Mouse (Mus musculus) forebrain, embryonic 13.5 days (tissue): ENCODE data around the gene Gm7073. TPM values are rescaled to one million over a fixed set of nuclear protein-coding genes. Genes with fewer than 3 reads are reported as not detected.

ENCODE experiments used
- ATAC-seq: fragments of 200-750 bp; cut with Nextera tagmentation; 2 replicates; pipeline ENCODE4 v1.8.0; 2017
- H3K27ac ChIP-seq: fragments of 300-500 bp; sonication (generic); 2 replicates; pipeline ENCODE4 v1.5.1; 2015; ENCODE audit warnings: inconsistent platforms, mild to moderate bottlenecking, moderate library complexity
- H3K27me3 ChIP-seq: fragments of 300-500 bp; sonication (generic); 2 replicates; pipeline ENCODE4 v1.6.1; 2015; ENCODE audit warnings: mild to moderate bottlenecking, inconsistent platforms
- H3K36me3 ChIP-seq: fragments of 300-500 bp; sonication (generic); 2 replicates; pipeline ENCODE4 v1.6.1; 2015; ENCODE audit warnings: mild to moderate bottlenecking, inconsistent platforms; ENCODE audit not compliant: poor library complexity, severe bottlenecking
- H3K4me1 ChIP-seq: fragments of 300-500 bp; sonication (generic); 2 replicates; pipeline ENCODE4 v1.6.1; 2015; ENCODE audit warnings: inconsistent platforms
- H3K4me2 ChIP-seq: fragments of 300-500 bp; sonication (generic); 2 replicates; pipeline ENCODE4 v1.6.1; 2015; ENCODE audit warnings: inconsistent platforms, mild to moderate bottlenecking, moderate library complexity
- H3K4me3 ChIP-seq: fragments of 300-500 bp; sonication (generic); 2 replicates; pipeline ENCODE4 v1.5.1; 2015; ENCODE audit warnings: mild to moderate bottlenecking, inconsistent platforms
- H3K9ac ChIP-seq: fragments of 300-500 bp; sonication (generic); 2 replicates; pipeline ENCODE4 v1.6.1; 2015; ENCODE audit warnings: mild to moderate bottlenecking, inconsistent platforms
- H3K9me3 ChIP-seq: fragments of 300-500 bp; sonication (generic); replicated peaks from 2 replicates; pipeline ENCODE4 v1.6.1; 2016; ENCODE audit warnings: inconsistent platforms
- WGBS: fragments of 180-500 bp; shearing (Covaris S2); methylation state at CpG from one replicate; pipeline ENCODE4 v1.1.7; 2015; 5-methylcytosine and 5-hydroxymethylcytosine counted together
- microRNA counts: library from miRNA; unstranded; fragments of <30 nt; microRNA quantifications from one replicate; lab custom pipeline; 2016
- microRNA-seq: library from miRNA; unstranded; fragments of <30 nt; microRNA quantifications from one replicate; pipeline ENCODE4, GENCODE M21; 2016
- polyA plus RNA-seq: library from polyadenylated mRNA; unstranded; fragments of >200 nt; fragmentation: Nextera tagmentation; extraction: Ambion mirVana; gene quantifications from 2 replicates; pipeline ENCODE4 v1.2.1, GENCODE M21; 2015

Gm7073 gene
- polyA plus RNA-seq, 1 experiment from 2014 or later = not detected

GRCm38 (mm10) chrX:60495308-60495707 lies 43.7 kb downstream of the Gm7073 start:
- Histone ChIP-seq H3K4me2 (no peak overlapping the region), H3K9ac (no peak overlapping the region), H3K4me3 (no peak overlapping the region), H3K4me1 (0 out of 2 replicates have a peak, but pooled peaks cover 3% of the 10 kb centered on the region), H3K27ac (no peak overlapping the region), H3K36me3 (no peaks in the 10 kb centered on the region), H3K9me3 (no peaks in the 10 kb centered on the region), H3K27me3 (no peaks in the 10 kb centered on the region)
- ATAC-seq = no peak

DNA sequence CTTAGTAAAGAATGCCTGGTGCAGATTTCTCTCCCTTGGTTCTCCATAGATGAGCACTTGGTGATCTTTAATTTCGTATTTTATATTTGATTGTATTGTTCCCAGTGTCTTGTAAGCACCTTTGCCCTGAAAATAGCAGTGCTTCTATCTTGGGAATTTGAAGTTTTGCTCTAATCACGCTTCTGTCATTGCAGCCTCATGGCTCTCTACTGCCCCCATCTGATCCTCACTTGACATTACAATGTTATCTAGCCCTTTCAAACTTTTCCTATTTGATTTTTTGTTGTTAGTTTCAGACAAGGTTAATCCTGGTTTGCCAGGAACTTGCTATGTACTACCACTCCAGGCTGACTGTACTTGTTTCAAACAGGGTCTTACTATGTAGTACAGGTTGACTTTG lies 75.3 kb downstream of the Gm7073 start:
- H3K9me3 ChIP-seq = no peaks in the 10 kb centered on the region
- no peak for ATAC-seq
- no peaks in the 10 kb centered on the region for H3K36me3 ChIP-seq
- H3K4me1 ChIP-seq = no peaks in the 10 kb centered on the region
- no peak overlapping the region for H3K4me2 ChIP-seq
- H3K9ac ChIP-seq = no peak overlapping the region
- H3K4me3 ChIP-seq = no peak overlapping the region
- H3K27ac ChIP-seq = no peak overlapping the region
- no peaks in the 10 kb centered on the region for H3K27me3 ChIP-seq
- 10% methylated on average over 2 of the region's 2 CpGs for WGBS

GRCm38 (mm10) chrX:60414563-60415111 lies 124.4 kb downstream of the Gm7073 start:
- no peak overlapping the region for H3K27ac ChIP-seq
- no peaks in the 10 kb centered on the region for H3K4me1 ChIP-seq
- peak; percentile 38; the same call in 1 of the 2 replicates for ATAC-seq
- no peak overlapping the region for H3K4me3 ChIP-seq
- no peak overlapping the region for H3K4me2 ChIP-seq
- no peaks in the 10 kb centered on the region for H3K36me3 ChIP-seq
- 21% methylated on average over 4 of the region's 4 CpGs for WGBS
- H3K27me3 ChIP-seq = no peaks in the 10 kb centered on the region
- H3K9ac ChIP-seq = no peak overlapping the region
- no peaks in the 10 kb centered on the region for H3K9me3 ChIP-seq

GRCm38 (mm10) chrX:60405681-60406080 lies 133.4 kb downstream of the Gm7073 start:
- Histone ChIP-seq H3K4me3 (no peak overlapping the region), H3K9ac (no peak overlapping the region), H3K27me3 (no peaks in the 10 kb centered on the region), H3K4me2 (no peak overlapping the region), H3K9me3 (no peaks in the 10 kb centered on the region), H3K36me3 (no peaks in the 10 kb centered on the region), H3K27ac (no peak overlapping the region), H3K4me1 (peaks cover 11% of the 10 kb centered on the region)
- no peak for ATAC-seq
- WGBS = 67% methylated on average over 4 of the region's 4 CpGs

GRCm38 (mm10) chrX:60404668-60405044 lies 134.4 kb downstream of the Gm7073 start:
- H3K27me3 ChIP-seq = no peaks in the 10 kb centered on the region
- H3K27ac ChIP-seq = peak overlapping the region; percentile 93
- H3K4me2 ChIP-seq = peak overlapping the region; percentile 41
- WGBS = 19% methylated on average over 17 of the region's 17 CpGs
- no peaks in the 10 kb centered on the region for H3K9me3 ChIP-seq
- peak overlapping the region; percentile 65 for H3K4me3 ChIP-seq
- no peaks in the 10 kb centered on the region for H3K36me3 ChIP-seq
- peaks cover 11% of the 10 kb centered on the region for H3K4me1 ChIP-seq
- ATAC-seq = peak; percentile 97
- peak overlapping the region; percentile 89 for H3K9ac ChIP-seq

DNA sequence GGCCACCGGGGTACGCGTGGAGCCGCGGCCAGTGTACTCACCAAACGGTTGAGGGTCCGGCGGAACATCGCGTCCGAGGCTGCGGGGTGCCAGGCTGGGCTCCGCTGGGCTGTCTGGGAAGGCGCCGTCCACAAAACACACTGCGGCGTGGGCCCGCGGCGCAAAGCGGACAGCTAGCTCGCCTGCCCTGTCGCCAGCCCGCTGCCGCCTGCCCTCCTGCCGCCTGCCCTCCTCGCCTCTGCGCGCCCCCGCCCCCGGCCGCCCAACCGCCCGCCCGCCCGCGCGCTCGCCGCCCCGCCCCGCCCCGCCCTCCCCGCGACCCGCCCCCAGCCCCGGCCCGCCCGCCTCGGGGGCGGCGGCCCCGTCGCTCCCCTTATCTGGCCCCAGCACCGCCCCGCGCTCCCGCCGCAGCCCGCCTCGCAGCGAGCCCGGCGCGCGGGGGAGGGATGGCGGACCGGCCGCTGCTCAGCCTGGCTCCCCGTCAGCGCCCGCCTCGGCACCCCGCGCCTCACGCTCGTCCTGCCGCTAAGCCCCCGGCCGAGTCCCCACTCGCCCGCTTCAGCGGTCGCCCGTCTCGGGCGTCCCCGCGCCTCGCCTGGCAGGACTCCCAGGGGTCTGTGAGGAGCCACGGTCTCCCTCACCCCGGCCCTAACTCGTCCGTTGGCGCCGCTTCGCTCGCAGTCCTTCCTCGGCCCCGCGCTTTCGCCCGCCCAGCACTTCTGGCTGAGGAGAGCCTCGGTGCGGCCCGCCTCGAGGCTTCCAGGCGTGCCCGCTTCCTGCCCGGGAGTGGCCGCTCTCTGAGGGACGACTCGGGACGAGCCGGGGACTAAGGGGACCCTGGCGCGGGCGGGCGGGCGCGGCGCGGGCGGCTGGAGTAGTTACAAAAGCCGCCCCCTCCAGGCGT lies 135.0 kb downstream of the Gm7073 start:
- Histone ChIP-seq H3K9ac (peak overlapping the region; percentile 89), H3K4me1 (peaks cover 11% of the 10 kb centered on the region), H3K27ac (peak overlapping the region; percentile 93), H3K36me3 (no peaks in the 10 kb centered on the region), H3K27me3 (no peaks in the 10 kb centered on the region), H3K4me2 (peak overlapping the region; percentile 65), H3K9me3 (no peaks in the 10 kb centered on the region), H3K4me3 (peak overlapping the region; percentile 65)
- 16% methylated on average over 47 of the region's 126 CpGs for WGBS
- ATAC-seq = peak; percentile 81

DNA sequence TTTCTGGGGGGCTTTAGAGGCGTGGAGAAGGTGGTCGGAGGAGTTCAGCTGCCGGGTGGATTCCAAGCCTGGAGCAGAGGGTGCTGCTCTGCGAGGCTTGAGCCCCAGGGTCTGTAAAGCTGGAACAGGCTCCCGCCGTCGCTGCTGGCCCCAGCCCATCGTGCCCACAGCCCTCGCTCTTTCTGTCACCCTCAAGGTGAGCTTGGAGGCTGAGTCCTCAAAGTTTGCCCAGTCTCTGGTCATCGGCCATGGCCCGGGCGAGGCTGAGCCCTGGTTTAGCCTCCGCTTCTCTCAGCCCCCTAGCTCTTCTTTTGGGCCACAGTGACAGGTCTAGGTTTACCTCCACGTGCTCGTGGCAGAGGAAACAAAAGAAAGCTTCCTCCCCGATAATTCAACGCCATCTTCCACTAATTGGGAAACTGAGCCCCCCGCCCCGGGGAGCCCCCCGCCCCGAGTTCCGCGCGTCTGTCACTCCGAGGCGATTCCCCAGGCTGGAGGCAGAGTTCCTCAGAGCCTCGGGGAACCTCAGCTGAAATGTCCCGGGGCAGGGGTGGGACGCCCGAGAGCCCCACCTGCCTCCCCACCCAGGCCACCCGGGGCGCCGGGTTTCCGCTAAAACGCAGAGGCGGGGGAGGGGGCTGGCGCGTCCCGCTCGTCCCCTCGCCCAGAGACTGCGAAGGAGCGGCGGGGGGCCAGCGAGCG lies 135.8 kb downstream of the Gm7073 start:
- Histone ChIP-seq H3K4me3 (peak overlapping the region; percentile 65), H3K9ac (peak overlapping the region; percentile 75), H3K27ac (peak overlapping the region; percentile 6; the same call in 1 of the 2 replicates), H3K9me3 (no peaks in the 10 kb centered on the region), H3K27me3 (no peaks in the 10 kb centered on the region), H3K4me1 (peaks cover 11% of the 10 kb centered on the region), H3K4me2 (peak overlapping the region; percentile 65), H3K36me3 (no peaks in the 10 kb centered on the region)
- WGBS = 22% methylated on average over 35 of the region's 46 CpGs
- ATAC-seq = peak; percentile 28

GRCm38 (mm10) chrX:60394292-60394691 lies 144.8 kb downstream of the Gm7073 start:
- no peak for ATAC-seq
- 80% methylated on average over 4 of the region's 4 CpGs for WGBS
- Histone ChIP-seq H3K9ac (no peak overlapping the region), H3K27ac (no peak overlapping the region), H3K27me3 (no peaks in the 10 kb centered on the region), H3K9me3 (no peaks in the 10 kb centered on the region), H3K4me3 (no peak overlapping the region), H3K4me1 (no peaks in the 10 kb centered on the region), H3K36me3 (no peaks in the 10 kb centered on the region), H3K4me2 (no peak overlapping the region)

DNA sequence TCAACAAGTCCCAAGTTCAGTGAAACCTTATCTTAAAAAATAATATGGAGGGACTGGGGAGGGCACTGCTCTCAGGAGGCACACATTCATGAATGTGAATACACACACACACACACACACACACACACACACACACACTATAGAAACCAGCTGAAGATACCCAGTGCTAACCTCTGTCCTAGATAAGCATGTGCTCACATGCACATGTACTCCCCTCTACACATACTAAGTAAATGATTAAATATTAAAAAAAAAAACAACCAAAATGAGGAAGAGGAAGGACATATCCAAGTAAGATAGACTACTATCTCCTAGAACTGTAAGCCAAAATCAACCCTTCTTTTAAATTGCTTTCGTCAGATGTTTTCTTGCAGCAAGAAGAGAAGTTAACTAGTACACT lies 152.2 kb downstream of the Gm7073 start:
- H3K9me3 ChIP-seq = no peaks in the 10 kb centered on the region
- no peaks in the 10 kb centered on the region for H3K36me3 ChIP-seq
- 96% methylated on average over 1 of the region's 1 CpGs for WGBS

More for the DNA sequence above, 152.2 kb downstream of the Gm7073 start:
- no peak overlapping the region for H3K4me2 ChIP-seq
- no peak for ATAC-seq
- H3K4me3 ChIP-seq = no peak overlapping the region
- no peaks in the 10 kb centered on the region for H3K27me3 ChIP-seq
- no peak overlapping the region for H3K9ac ChIP-seq
- H3K27ac ChIP-seq = no peak overlapping the region
- no peaks in the 10 kb centered on the region for H3K4me1 ChIP-seq

MicroRNA genes within 50 kb of the gene (microRNA counts, 519-probe panel; counts per million panel counts)
- microRNA mmu-miR-505 (lab: Ali Mortazavi, UCI) = 177 counts per million, percentile 53 among the panel's probes with 10 or more counts

Small RNAs within 50 kb of the gene (microRNA-seq; reads per million reads assigned to microRNA genes)
- gene Mir505 = 186 reads per million, percentile 58 among the genes with 10 or more reads in this experiment

Other genes starting within 250 kb of the Gm7073 start
- 13.5 and 15.1 TPM in 2 replicates for gene Atp11c, start 53.4 kb upstream of the Gm7073 start, polyA plus RNA-seq